Mouse (Mus musculus) heart, postnatal 4 days (tissue): Measurements from ENCODE around the gene Cep162. TPM values are rescaled to one million over a fixed set of nuclear protein-coding genes. Genes with fewer than 3 reads are reported as not detected.

ENCODE experiments used
- DNase-seq: peaks from one replicate; pipeline ENCODE4 v3.0.0; 2021
- total RNA-seq, 2 experiments: library from RNA; stranded (reverse); gene quantifications; 2 replicates each; pipeline ENCODE4 v1.2.3; 2021

The Cep162 gene
- 1 to 10 TPM; 3.7 to 4.2 TPM for total RNA-seq

- DNase-seq: peak; percentile 85
These were observed at the start of gene Cep162 for GRCm38 (mm10) chr9:87254903-87255695. Gene Cep162, minus strand, starts transcription at chr9:87255536.

- no peak for DNase-seq
These were observed 47.9 kb upstream of the Cep162 start for GRCm38 (mm10) chr9:87303196-87303595.

GRCm38 (mm10) chr9:87298900-87299299 is 43.6 kb upstream of the Cep162 start:
- DNase-seq: no peak

GRCm38 (mm10) chr9:87297522-87297921 is 42.2 kb upstream of the Cep162 start:
- no peak for DNase-seq

- no peak for DNase-seq
These were observed 327 bp upstream of the Cep162 start for GRCm38 (mm10) chr9:87255696-87256030.

GRCm38 (mm10) chr9:87248118-87248517 is 7.2 kb downstream of the Cep162 start:
- DNase-seq: no peak

GRCm38 (mm10) chr9:87247678-87248077 is 7.7 kb downstream of the Cep162 start:
- DNase-seq: no peak

GRCm38 (mm10) chr9:87213204-87213603 is 42.1 kb downstream of the Cep162 start:
- no peak for DNase-seq

- no peak for DNase-seq
These were observed 44.5 kb downstream of the Cep162 start for GRCm38 (mm10) chr9:87210830-87211339.

GRCm38 (mm10) chr9:87202431-87202830 is 52.9 kb downstream of the Cep162 start:
- no peak for DNase-seq

- no peak for DNase-seq
These were observed 54.4 kb downstream of the Cep162 start for GRCm38 (mm10) chr9:87200919-87201318.

- DNase-seq: no peak
These were observed 54.9 kb downstream of the Cep162 start for GRCm38 (mm10) chr9:87200426-87200825.

- DNase-seq: no peak
These were observed 57.3 kb downstream of the Cep162 start for GRCm38 (mm10) chr9:87198036-87198435.

- DNase-seq: no peak
These were observed 58.1 kb downstream of the Cep162 start for GRCm38 (mm10) chr9:87197277-87197676.

- DNase-seq: no peak
These were observed 61.6 kb downstream of the Cep162 start for GRCm38 (mm10) chr9:87193721-87194120.

GRCm38 (mm10) chr9:87187336-87187735 is 68.0 kb downstream of the Cep162 start:
- DNase-seq: no peak

GRCm38 (mm10) chr9:87182231-87182630 is 73.1 kb downstream of the Cep162 start:
- DNase-seq: no peak

GRCm38 (mm10) chr9:87178534-87178933 is 76.8 kb downstream of the Cep162 start:
- DNase-seq: no peak

GRCm38 (mm10) chr9:87171517-87171916 is 83.8 kb downstream of the Cep162 start:
- DNase-seq: no peak

- no peak for DNase-seq
These were observed 84.4 kb downstream of the Cep162 start for GRCm38 (mm10) chr9:87170891-87171290.

- no peak for DNase-seq
These were observed 86.2 kb downstream of the Cep162 start for GRCm38 (mm10) chr9:87169144-87169543.

GRCm38 (mm10) chr9:87168051-87168450 is 87.3 kb downstream of the Cep162 start:
- no peak for DNase-seq

GRCm38 (mm10) chr9:87167001-87167830 is 88.1 kb downstream of the Cep162 start:
- no peak for DNase-seq

GRCm38 (mm10) chr9:87162559-87162958 is 92.8 kb downstream of the Cep162 start:
- DNase-seq: no peak
